Mouse (Mus musculus) lung, postnatal 0 days (tissue): ENCODE data around the gene Rsph9.

ENCODE experiments used
- CTCF ChIP-seq: IDR thresholded peaks from 2 replicates; pipeline ENCODE4 v1.5.1; 2016; ENCODE audit warnings: antibody characterized with exemption, mild to moderate bottlenecking
- EP300 ChIP-seq: IDR thresholded peaks from 2 replicates; pipeline ENCODE4 v1.6.1; 2016; ENCODE audit warnings: antibody characterized with exemption, mild to moderate bottlenecking, control low read depth

DNA sequence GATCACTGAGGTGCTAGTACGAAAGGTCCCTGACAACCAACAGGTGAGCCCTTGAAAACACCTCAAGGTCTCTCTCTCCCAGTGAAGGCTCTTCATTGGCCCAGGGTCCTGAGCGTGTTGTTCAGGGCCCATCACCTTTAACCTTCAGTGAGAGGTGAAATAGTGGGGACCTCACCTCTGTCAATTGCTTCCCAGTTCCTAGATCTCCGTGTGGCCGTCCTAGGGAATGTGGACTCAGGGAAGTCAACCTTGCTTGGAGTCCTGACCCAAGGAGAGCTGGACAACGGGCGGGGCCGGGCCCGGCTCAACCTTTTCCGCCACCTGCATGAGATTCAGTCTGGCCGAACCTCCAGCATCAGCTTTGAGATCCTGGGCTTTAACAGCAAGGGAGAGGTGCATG, 20.8 kb upstream of the Rsph9 start:
- TF ChIP-seq CTCF (no peak), EP300 (no peak)
